Mouse (Mus musculus) MEL (cell line): ENCODE measurements around the gene Svbp. TPM values are rescaled to one million over a fixed set of nuclear protein-coding genes. Genes with fewer than 3 reads are reported as not detected.
A peak's percentile ranks its signal among the peaks of the same experiment; 100 is the strongest.

Source experiments
- DNase-seq: peaks from one replicate; pipeline ENCODE4 v3.0.0; 2011; ENCODE audit warnings: low read depth, low spot score
- H3K27ac ChIP-seq: 2 replicates; pipeline ENCODE4 v1.5.1; 2012; ENCODE audit warnings: low read depth, mild to moderate bottlenecking, control low read depth, low read length, moderate library complexity; ENCODE audit not compliant: control insufficient read depth
- H3K27me3 ChIP-seq, 2 experiments: fragments of 150-350 bp in 1 of 2; sonication (generic) in 1 of 2; 2 replicates each; pipeline ENCODE4 v1.6.1; 2012; ENCODE audit warnings: low read length in 2 of 2, mild to moderate bottlenecking in 2 of 2, improper control_type of control experiment in 1 of 2, moderate library complexity in 1 of 2; ENCODE audit not compliant: insufficient read depth in 2 of 2, control insufficient read depth in 1 of 2
- H3K36me3 ChIP-seq, 2 experiments: 2 replicates each; pipeline ENCODE4 v1.6.1; 2012 to 2014; ENCODE audit warnings: low read length in 2 of 2, improper control_type of control experiment in 1 of 2, inconsistent platforms in 1 of 2, mild to moderate bottlenecking in 1 of 2; ENCODE audit not compliant: insufficient read depth in 2 of 2, control insufficient read depth in 1 of 2
- H3K4me1 ChIP-seq, 2 experiments: fragments of 150-350 bp in 1 of 2; sonication (generic) in 1 of 2; 2 replicates each; pipeline ENCODE4 v1.6.1; 2012; ENCODE audit warnings: low read length in 2 of 2, improper control_type of control experiment in 1 of 2, mild to moderate bottlenecking in 1 of 2; ENCODE audit not compliant: insufficient read depth in 2 of 2, control insufficient read depth in 1 of 2
- H3K4me3 ChIP-seq, 2 experiments: fragments of 150-350 bp in 1 of 2; sonication (generic) in 1 of 2; 2 replicates each; pipeline ENCODE4 v1.5.1; 2012; ENCODE audit warnings: low read depth in 2 of 2, low read length in 2 of 2, mild to moderate bottlenecking in 2 of 2, moderate library complexity in 2 of 2, control low read depth in 1 of 2, improper control_type of control experiment in 1 of 2; ENCODE audit not compliant: control insufficient read depth in 1 of 2, insufficient read depth in 1 of 2
- H3K79me2 ChIP-seq: 2 replicates; pipeline ENCODE4 v1.6.1; 2012; ENCODE audit warnings: mild to moderate bottlenecking, low read length, moderate library complexity; ENCODE audit not compliant: control insufficient read depth, poor library complexity, insufficient read depth
- H3K9ac ChIP-seq: 2 replicates; pipeline ENCODE4 v1.6.1; 2012; ENCODE audit warnings: low read depth, mild to moderate bottlenecking, control low read depth, low read length, moderate library complexity; ENCODE audit not compliant: control insufficient read depth, poor library complexity, severe bottlenecking
- H3K9me3 ChIP-seq: fragments of 150-350 bp; sonication (generic); replicated peaks from 2 replicates; pipeline ENCODE4 v1.6.1; 2012; ENCODE audit warnings: mild to moderate bottlenecking, low read length, improper control_type of control experiment, moderate library complexity; ENCODE audit not compliant: insufficient read depth
- BHLHE40 ChIP-seq: IDR thresholded peaks from 2 replicates; pipeline ENCODE4 v1.6.1; 2012; ENCODE audit warnings: low read depth, mild to moderate bottlenecking, inconsistent platforms, low read length, improper control_type of control experiment, borderline replicate concordance
- CHD2 ChIP-seq: IDR thresholded peaks from 2 replicates; pipeline ENCODE4 v1.6.1; 2011; ENCODE audit warnings: low read length, improper control_type of control experiment
- CTCF ChIP-seq, 3 experiments: IDR thresholded peaks in 2 of 3; conservative IDR thresholded peaks in 1 of 3; 2 replicates each; pipeline ENCODE4 v1.5.1; 2011 to 2012; ENCODE audit warnings: low read length in 3 of 3, low read depth in 2 of 3, mild to moderate bottlenecking in 2 of 3, improper control_type of control experiment in 1 of 3, inconsistent platforms in 1 of 3, mixed read lengths in 1 of 3, moderate library complexity in 1 of 3; ENCODE audit not compliant: control insufficient read depth in 1 of 3, insufficient read depth in 1 of 3, poor library complexity in 1 of 3, severe bottlenecking in 1 of 3
- E2F4 ChIP-seq: IDR thresholded peaks from 2 replicates; pipeline ENCODE4 v1.6.1; 2011; ENCODE audit warnings: low read depth, low read length, improper control_type of control experiment, borderline replicate concordance
- ELF1 ChIP-seq: IDR thresholded peaks from 2 replicates; pipeline ENCODE4 v1.6.1; 2014; ENCODE audit warnings: low read depth, mild to moderate bottlenecking, inconsistent platforms, low read length, improper control_type of control experiment, moderate library complexity
- EP300 ChIP-seq, 2 experiments: IDR thresholded peaks; 2 replicates each; pipeline ENCODE4 v1.6.1; 2011; ENCODE audit warnings: improper control_type of control experiment in 2 of 2, low read length in 2 of 2, low read depth in 1 of 2, mild to moderate bottlenecking in 1 of 2
- ETS1 ChIP-seq: IDR thresholded peaks from 2 replicates; pipeline ENCODE4 v1.6.1; 2012; ENCODE audit warnings: low read depth, mild to moderate bottlenecking, inconsistent platforms, low read length, improper control_type of control experiment, moderate library complexity
- GABPA ChIP-seq: IDR thresholded peaks from 2 replicates; pipeline ENCODE4 v1.6.1; 2012; ENCODE audit warnings: low read depth, mild to moderate bottlenecking, inconsistent platforms, low read length, improper control_type of control experiment, moderate library complexity
- GATA1 ChIP-seq: IDR thresholded peaks from 2 replicates; pipeline ENCODE4 v1.6.1; 2011; ENCODE audit warnings: low read depth, low read length, improper control_type of control experiment
- HCFC1 ChIP-seq: IDR thresholded peaks from 2 replicates; pipeline ENCODE4 v1.6.1; 2012; ENCODE audit warnings: low read depth, mild to moderate bottlenecking, inconsistent platforms, low read length, improper control_type of control experiment, moderate library complexity
- JUND ChIP-seq: IDR thresholded peaks from 2 replicates; pipeline ENCODE4 v1.6.1; 2011; ENCODE audit warnings: low read depth, mild to moderate bottlenecking, improper control_type of control experiment, low read length
- KAT2A ChIP-seq: conservative IDR thresholded peaks from 2 replicates; pipeline ENCODE4 v1.6.1; 2012; ENCODE audit warnings: low read depth, low read length, improper control_type of control experiment, inconsistent platforms
- MAFK ChIP-seq: IDR thresholded peaks from 2 replicates; pipeline ENCODE4 v1.6.1; 2011; ENCODE audit warnings: low read depth, mild to moderate bottlenecking, low read length, improper control_type of control experiment, borderline replicate concordance
- MAX ChIP-seq: IDR thresholded peaks from 2 replicates; pipeline ENCODE4 v1.6.1; 2011; ENCODE audit warnings: low read length, improper control_type of control experiment
- MAZ ChIP-seq: IDR thresholded peaks from 2 replicates; pipeline ENCODE4 v1.6.1; 2012; ENCODE audit warnings: low read depth, mild to moderate bottlenecking, inconsistent platforms, low read length, improper control_type of control experiment
- MEF2A ChIP-seq: IDR thresholded peaks from 2 replicates; pipeline ENCODE4 v1.6.1; 2014; ENCODE audit warnings: low read depth, mild to moderate bottlenecking, inconsistent platforms, low read length, improper control_type of control experiment; ENCODE audit not compliant: poor library complexity, insufficient replicate concordance, severe bottlenecking; ENCODE audit errors: extremely low read depth
- MXI1 ChIP-seq: IDR thresholded peaks from 2 replicates; pipeline ENCODE4 v1.6.1; 2011; ENCODE audit warnings: mild to moderate bottlenecking, low read depth, low read length, improper control_type of control experiment
- MYB ChIP-seq: IDR thresholded peaks from 2 replicates; pipeline ENCODE4 v1.6.1; 2011; ENCODE audit warnings: mild to moderate bottlenecking, low read depth, low read length, improper control_type of control experiment
- MYC ChIP-seq: IDR thresholded peaks from 2 replicates; pipeline ENCODE4 v1.6.1; 2011; ENCODE audit warnings: low read depth, mild to moderate bottlenecking, low read length, improper control_type of control experiment, moderate library complexity
- NELFE ChIP-seq: IDR thresholded peaks from 2 replicates; pipeline ENCODE4 v1.6.1; 2011; ENCODE audit warnings: low read depth, low read length, improper control_type of control experiment
- NRF1 ChIP-seq: IDR thresholded peaks from 2 replicates; pipeline ENCODE4 v1.6.1; 2014; ENCODE audit warnings: low read depth, mild to moderate bottlenecking, inconsistent platforms, low read length, improper control_type of control experiment, moderate library complexity; ENCODE audit not compliant: poor library complexity, insufficient read depth, severe bottlenecking
- POLR2A ChIP-seq, 2 experiments: IDR thresholded peaks; 2 replicates each; pipeline ENCODE4 v1.6.1; 2011 to 2012; ENCODE audit warnings: low read length in 2 of 2, mild to moderate bottlenecking in 2 of 2, control low read depth in 1 of 2, improper control_type of control experiment in 1 of 2, low read depth in 1 of 2, moderate library complexity in 1 of 2; ENCODE audit not compliant: control insufficient read depth in 1 of 2, insufficient read depth in 1 of 2, poor library complexity in 1 of 2
- POLR2AphosphoS2 ChIP-seq: IDR thresholded peaks from 2 replicates; pipeline ENCODE4 v1.6.1; 2011; ENCODE audit warnings: low read length, improper control_type of control experiment
- POLR2AphosphoS5 ChIP-seq: IDR thresholded peaks from 2 replicates; pipeline ENCODE4 v1.6.1; 2012; ENCODE audit warnings: low read depth, borderline replicate concordance, mild to moderate bottlenecking, inconsistent platforms, low read length, moderate library complexity, mixed read lengths
- RAD21 ChIP-seq: IDR thresholded peaks from 2 replicates; pipeline ENCODE4 v1.6.1; 2011; ENCODE audit warnings: mild to moderate bottlenecking, low read depth, low read length, improper control_type of control experiment
- RCOR1 ChIP-seq: IDR thresholded peaks from 2 replicates; pipeline ENCODE4 v1.6.1; 2012; ENCODE audit warnings: low read depth, mild to moderate bottlenecking, inconsistent platforms, low read length, improper control_type of control experiment
- SIN3A ChIP-seq: IDR thresholded peaks from 2 replicates; pipeline ENCODE4 v1.6.1; 2012; ENCODE audit warnings: low read length, improper control_type of control experiment, inconsistent platforms
- SMC3 ChIP-seq: IDR thresholded peaks from 2 replicates; pipeline ENCODE4 v1.6.1; 2011; ENCODE audit warnings: low read depth, low read length, improper control_type of control experiment
- TBP ChIP-seq: IDR thresholded peaks from 2 replicates; pipeline ENCODE4 v1.8.0; 2011; ENCODE audit warnings: low read depth, low read length, improper control_type of control experiment
- TCF12 ChIP-seq: IDR thresholded peaks from 2 replicates; pipeline ENCODE4 v1.6.1; 2014; ENCODE audit warnings: low read depth, mild to moderate bottlenecking, inconsistent platforms, low read length, improper control_type of control experiment, moderate library complexity
- UBTF ChIP-seq: IDR thresholded peaks from 2 replicates; pipeline ENCODE4 v1.6.1; 2012; ENCODE audit warnings: low read depth, mild to moderate bottlenecking, inconsistent platforms, low read length, improper control_type of control experiment, moderate library complexity, borderline replicate concordance; ENCODE audit not compliant: insufficient read depth
- USF1 ChIP-seq: IDR thresholded peaks from 2 replicates; pipeline ENCODE4 v1.6.1; 2014; ENCODE audit warnings: low read depth, mild to moderate bottlenecking, inconsistent platforms, low read length, improper control_type of control experiment, moderate library complexity
- USF2 ChIP-seq, 2 experiments: IDR thresholded peaks; 2 replicates each; pipeline ENCODE4 v1.6.1; 2011 to 2012; ENCODE audit warnings: improper control_type of control experiment in 2 of 2, low read length in 2 of 2, borderline replicate concordance in 1 of 2, inconsistent platforms in 1 of 2, low read depth in 1 of 2, mild to moderate bottlenecking in 1 of 2; ENCODE audit not compliant: insufficient read depth in 1 of 2
- ZC3H11A ChIP-seq: IDR thresholded peaks from 2 replicates; pipeline ENCODE4 v1.6.1; 2012; ENCODE audit warnings: low read depth, mild to moderate bottlenecking, inconsistent platforms, low read length, improper control_type of control experiment
- ZMIZ1 ChIP-seq: IDR thresholded peaks from 2 replicates; pipeline ENCODE4 v1.6.1; 2012; ENCODE audit warnings: low read depth, mild to moderate bottlenecking, inconsistent platforms, low read length, improper control_type of control experiment, moderate library complexity
- ZNF384 ChIP-seq: IDR thresholded peaks from 2 replicates; pipeline ENCODE4 v1.6.1; 2012; ENCODE audit warnings: low read depth, mild to moderate bottlenecking, inconsistent platforms, low read length, improper control_type of control experiment
- polyA plus RNA-seq, 2 experiments: library from polyadenylated mRNA; stranded (reverse) in 1 of 2; unstranded in 1 of 2; fragments of >175 nt in 1 of 2; fragments of >200 nt in 1 of 2; gene quantifications; 2 replicates each; pipeline versions ENCODE4 v1.2.1 to v1.2.4; 2012; ENCODE audit warnings: low replicate concordance in 2 of 2, low read depth in 1 of 2; ENCODE audit not compliant: insufficient read length in 2 of 2, insufficient read depth in 1 of 2, missing spikeins in 1 of 2
- total RNA-seq: library from RNA; depleted of rRNA; stranded (reverse); fragments of 300-350 nt; gene quantifications from 2 replicates; pipeline ENCODE4 v1.2.3, GENCODE M21; 2012

Svbp gene
- total and polyA plus RNA-seq, 3 experiments, result 63.7 to 131 TPM; not detected in 1

DNA sequence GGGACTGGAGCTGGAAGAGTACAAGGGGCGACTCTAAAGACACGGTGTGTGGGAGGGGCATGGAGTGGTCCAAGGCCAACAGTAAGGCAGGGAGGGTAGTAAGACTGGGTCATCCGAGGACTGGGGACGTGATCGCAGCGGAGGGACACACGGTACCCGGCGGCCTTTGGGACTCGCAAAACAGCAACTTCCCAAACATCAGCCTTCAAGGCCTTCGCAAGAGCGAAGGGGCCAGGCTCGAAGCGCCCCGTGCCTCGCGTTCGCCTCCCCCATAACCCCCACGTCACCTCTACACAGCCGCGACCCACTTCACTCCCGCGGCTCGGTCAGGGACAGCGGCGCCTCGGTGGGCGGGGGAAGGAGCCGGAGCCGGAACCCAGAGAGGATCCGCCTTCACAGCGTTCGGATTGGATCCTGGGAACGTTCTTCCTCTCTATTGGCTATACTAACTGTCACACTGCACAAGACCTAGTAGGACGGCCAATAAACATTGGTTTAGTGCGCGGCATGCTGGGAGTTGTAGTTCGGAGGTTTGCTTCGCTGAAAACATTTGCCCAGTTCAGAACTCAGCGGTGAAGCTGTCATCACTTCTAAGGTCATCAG lies 21.2 kb upstream of the Svbp start, which contains the start of gene Zfp691:
Zfp691 (minus strand) TSS at position 345 of the 603 bp plus-strand sequence.
- DNase-seq, result peak; percentile 97
- peak within 1 kb of the TSS; percentile 8; the same call in 1 of the 2 replicates for H3K27ac ChIP-seq
- peaks cover 10% of the 10 kb centered on the region for H3K79me2 ChIP-seq
- no peaks in the 10 kb centered on the region for H3K9me3 ChIP-seq
- H3K9ac ChIP-seq, result peak within 1 kb of the TSS; percentile 77
- H3K27me3 ChIP-seq, result no peaks in the 10 kb centered on the region
- H3K36me3 ChIP-seq, result peaks cover 0 to 11% of the 10 kb centered on the region in 2 experiments; a peak in 3 of 4 replicates
- peak within 1 kb of the TSS; percentile 72 to 98 for H3K4me3 ChIP-seq
- peaks cover 0 to 8% of the 10 kb centered on the region in 2 experiments; a peak in 2 of 4 replicates for H3K4me1 ChIP-seq
- TF ChIP-seq SMC3, result no peak
- peak; percentile 100 for TF ChIP-seq HCFC1
- peak; percentile 85 for TF ChIP-seq ELF1
- no peak for TF ChIP-seq USF2 (IDR thresholded peaks at IDR 0.05; ENCODE audit: borderline replicate concordance in 1 of 2, insufficient read depth in 1 of 2, low read depth in 1 of 2, low read length in 2 of 2)
- peak; percentile 47; the same call in 1 of the 2 replicates for TF ChIP-seq NRF1
- TF ChIP-seq MYB, result no peak
- peak; percentile 80 for TF ChIP-seq ZMIZ1
- peak; percentile 41; the same call in 1 of the 2 replicates for TF ChIP-seq POLR2AphosphoS5
- no peak for TF ChIP-seq MEF2A
- TF ChIP-seq MAFK, result no peak
- TF ChIP-seq ZNF384, result 0 out of 2 replicates have a peak, but pooled peaks have one; percentile 9
- no peak for TF ChIP-seq E2F4
- no peak for TF ChIP-seq ZC3H11A
- TF ChIP-seq RAD21, result no peak
- TF ChIP-seq NELFE, result peak; percentile 69
- no peak for TF ChIP-seq CTCF (IDR thresholded peaks at IDR 0.05 in 2 of 3, conservative IDR thresholded peaks at IDR 0.05 in 1 of 3; ENCODE audit: control insufficient read depth in 1 of 3, insufficient read depth in 1 of 3, low read depth in 2 of 3, low read length in 3 of 3, poor library complexity in 1 of 3, severe bottlenecking in 1 of 3)
- TF ChIP-seq TCF12, result no peak; the same call in 1 of the 2 replicates
- TF ChIP-seq MYC, result peak; percentile 68; the same call in 1 of the 2 replicates
- no peak for TF ChIP-seq POLR2AphosphoS2
- TF ChIP-seq MAX, result peak; percentile 44
- TF ChIP-seq UBTF, result no peak
- TF ChIP-seq CHD2, result peak; percentile 94
- no peak for TF ChIP-seq GABPA
- no peak for TF ChIP-seq RCOR1
- peak; percentile 67 to 68; a peak in 3 of 4 replicates for TF ChIP-seq POLR2A (IDR thresholded peaks at IDR 0.05; ENCODE audit: control insufficient read depth in 1 of 2, insufficient read depth in 1 of 2, low read depth in 1 of 2, low read length in 2 of 2, poor library complexity in 1 of 2)
- TF ChIP-seq BHLHE40, result no peak
- peak; percentile 26; the same call in 1 of the 2 replicates for TF ChIP-seq TBP
- TF ChIP-seq JUND, result peak; percentile 24; the same call in 1 of the 2 replicates
- TF ChIP-seq EP300 (IDR thresholded peaks at IDR 0.05; ENCODE audit: low read depth in 1 of 2, low read length in 2 of 2), result no peak
- peak; percentile 69 for TF ChIP-seq MXI1
- TF ChIP-seq USF1, result no peak
- TF ChIP-seq ETS1, result peak; percentile 9; the same call in 1 of the 2 replicates
- TF ChIP-seq SIN3A, result peak; percentile 90
- TF ChIP-seq GATA1, result no peak
- peak; percentile 96 for TF ChIP-seq KAT2A
- TF ChIP-seq MAZ, result peak; percentile 89; the same call in 1 of the 2 replicates
